Mouse (Mus musculus): ENCODE measurements around the gene Trmt6. TPM values are rescaled to one million over a fixed set of nuclear protein-coding genes. Genes with fewer than 3 reads are reported as not detected.

Gene Trmt6
- polyA plus RNA-seq (2015; fragmentation: Nextera tagmentation; extraction: Ambion mirVana) = 17.7 and 22.2 TPM in 2 replicates

DNA sequence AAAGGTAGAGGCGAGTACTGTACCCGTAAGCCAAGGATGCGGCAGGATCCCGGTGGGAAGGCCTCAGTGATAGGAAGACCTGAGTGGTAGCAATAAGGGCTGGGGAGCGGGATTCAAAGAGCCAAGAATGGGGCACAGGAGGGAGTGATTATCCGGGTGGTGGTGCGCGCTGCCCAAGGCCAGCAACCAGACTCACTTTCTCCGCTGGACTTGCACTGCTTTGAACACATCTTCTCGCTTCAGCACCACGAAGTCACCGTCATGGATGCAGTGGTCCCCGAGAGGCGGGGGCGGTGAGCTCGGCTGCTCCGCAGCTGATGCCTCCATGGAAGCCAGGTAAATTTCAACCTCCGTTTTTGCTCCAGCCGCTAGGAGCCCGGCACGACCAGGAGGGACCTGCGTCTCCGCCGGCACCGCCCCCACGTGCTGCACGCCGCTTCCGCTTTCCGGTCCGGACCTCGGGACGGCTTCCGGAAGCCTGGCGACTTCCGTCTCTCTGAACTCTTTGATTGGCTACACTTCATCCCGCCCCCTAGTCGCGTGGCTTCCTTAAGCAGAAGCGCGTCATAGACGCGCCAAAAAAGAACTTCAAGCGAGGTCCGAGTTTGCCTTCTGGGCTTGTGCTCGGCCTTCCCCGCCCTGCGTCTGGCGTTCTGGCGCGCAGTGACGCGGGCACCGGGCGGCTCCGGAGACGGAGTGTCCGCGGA is at the start of gene Trmt6, which contains the start of gene Mcm8:
Trmt6 (minus strand) TSS at position 448 of the 707 bp plus-strand sequence.
Mcm8 (plus strand) TSS at position 534 of the 707 bp plus-strand sequence.
- ATAC-seq = peak; percentile 100
- under 1% methylated on average over 59 of the region's 59 CpGs for WGBS

DNA sequence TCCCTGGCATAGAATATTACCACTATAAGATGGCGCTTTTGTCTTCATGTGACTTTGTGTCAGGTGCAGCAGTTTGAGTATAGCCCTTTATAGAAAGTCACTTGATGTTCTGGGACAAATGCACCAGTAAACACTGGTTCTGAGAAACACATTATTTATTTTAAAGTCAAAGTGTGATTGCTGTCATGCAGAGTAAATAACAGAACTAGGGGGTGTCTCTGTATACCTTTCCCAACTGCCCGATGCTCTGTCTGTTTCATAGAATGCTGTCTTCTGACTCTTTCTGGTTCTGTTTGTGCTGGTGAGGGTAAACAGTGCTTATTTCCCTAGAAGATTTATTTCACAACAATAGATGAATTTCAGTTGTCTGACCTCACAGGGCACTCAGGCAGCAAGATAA is 47.5 kb upstream of the Trmt6 start:
- ATAC-seq = no peak
- H3K4me3 ChIP-seq (ENCODE audit: low read depth, low read length) = no peak overlapping the region

More for the DNA sequence above, at the start of gene Trmt6, which contains the start of gene Mcm8:
- no peaks in the 10 kb centered on the region for H3K9me3 ChIP-seq (replicated peaks; ENCODE audit: control insufficient read depth, low read length, poor library complexity, severe bottlenecking)
- peak within 1 kb of the TSS; percentile 67; the same call in 1 of the 2 replicates for H3K27ac ChIP-seq (ENCODE audit: low read length)
- H3K4me1 ChIP-seq (ENCODE audit: control insufficient read depth, insufficient read depth, low read length) = peaks cover 15% of the 10 kb centered on the region
- H3K27me3 ChIP-seq (ENCODE audit: control insufficient read depth, insufficient read depth, low read depth, low read length) = no peaks in the 10 kb centered on the region
- peak within 1 kb of the TSS; percentile 73 for H3K4me2 ChIP-seq (ENCODE audit: low read length)
- peak within 1 kb of the TSS; percentile 65 for H3K4me3 ChIP-seq (ENCODE audit: low read depth, low read length)
- H3K36me3 ChIP-seq (ENCODE audit: control insufficient read depth, insufficient read depth, low read length) = peaks cover 8% of the 10 kb centered on the region
- peak within 1 kb of the TSS; percentile 77 for H3K9ac ChIP-seq (ENCODE audit: low read depth, low read length)

DNA sequence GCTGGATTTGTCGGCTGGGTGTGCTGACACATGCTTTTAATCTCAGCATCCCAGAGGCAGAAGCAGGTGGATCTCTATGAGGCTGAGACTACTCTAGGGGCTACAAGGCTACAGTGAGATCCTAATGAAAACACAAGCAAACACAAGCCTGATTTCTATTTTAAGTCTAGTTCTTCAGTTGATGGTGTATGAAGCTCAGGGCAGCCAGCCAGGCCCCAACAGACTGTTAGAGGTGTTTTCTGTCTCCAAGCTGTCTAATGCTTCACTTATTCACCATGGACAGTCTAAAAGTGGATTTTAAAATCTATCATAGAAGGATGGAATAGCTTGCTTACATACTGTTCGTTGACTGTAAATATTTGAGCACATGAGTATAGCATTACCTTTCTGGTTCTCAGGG is 45.6 kb upstream of the Trmt6 start:
- Histone ChIP-seq H3K4me1 (ENCODE audit: control insufficient read depth, insufficient read depth, low read length) (no peaks in the 10 kb centered on the region), H3K36me3 (ENCODE audit: control insufficient read depth, insufficient read depth, low read length) (peaks cover 15% of the 10 kb centered on the region), H3K9ac (ENCODE audit: low read depth, low read length) (no peak overlapping the region), H3K27me3 (ENCODE audit: control insufficient read depth, insufficient read depth, low read depth, low read length) (no peaks in the 10 kb centered on the region), H3K4me2 (ENCODE audit: low read length) (no peak overlapping the region), H3K9me3 (replicated peaks; ENCODE audit: control insufficient read depth, low read length, poor library complexity, severe bottlenecking) (no peaks in the 10 kb centered on the region), H3K4me3 (ENCODE audit: low read depth, low read length) (no peak overlapping the region), H3K27ac (ENCODE audit: low read length) (no peak overlapping the region)
- no peak for ATAC-seq
- WGBS = 98% methylated on average over 2 of the region's 2 CpGs

More for the DNA sequence above, 47.5 kb upstream of the Trmt6 start:
- H3K27me3 ChIP-seq (ENCODE audit: control insufficient read depth, insufficient read depth, low read depth, low read length) = no peaks in the 10 kb centered on the region
- H3K36me3 ChIP-seq (ENCODE audit: control insufficient read depth, insufficient read depth, low read length) = peaks cover 18% of the 10 kb centered on the region
- WGBS = 97% methylated on average over 2 of the region's 2 CpGs
- H3K4me2 ChIP-seq (ENCODE audit: low read length) = no peak overlapping the region
- H3K9me3 ChIP-seq (replicated peaks; ENCODE audit: control insufficient read depth, low read length, poor library complexity, severe bottlenecking) = no peaks in the 10 kb centered on the region
- H3K9ac ChIP-seq (ENCODE audit: low read depth, low read length) = no peak overlapping the region
- no peaks in the 10 kb centered on the region for H3K4me1 ChIP-seq (ENCODE audit: control insufficient read depth, insufficient read depth, low read length)
- H3K27ac ChIP-seq (ENCODE audit: low read length) = no peak overlapping the region

DNA sequence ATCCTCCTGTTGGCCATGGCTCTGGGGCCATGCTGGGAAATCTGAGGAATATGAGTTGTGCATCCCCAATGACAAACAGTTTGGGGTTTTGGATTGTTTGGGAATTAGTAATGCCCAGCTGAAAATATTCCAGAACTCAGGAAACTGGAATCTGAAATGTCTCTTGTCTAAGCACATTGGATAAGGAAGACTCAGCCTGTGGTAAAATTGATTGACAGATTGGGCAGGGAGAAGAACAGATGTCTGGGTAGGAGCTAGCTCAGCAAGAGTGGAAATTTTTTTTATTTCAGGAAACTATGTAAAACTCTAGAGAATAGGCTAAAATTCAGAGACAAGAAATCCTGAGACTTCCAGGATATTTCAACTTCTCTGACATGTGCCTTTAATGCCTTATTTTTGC is 44.6 kb upstream of the Trmt6 start:
- H3K9me3 ChIP-seq (replicated peaks; ENCODE audit: control insufficient read depth, low read length, poor library complexity, severe bottlenecking) = no peaks in the 10 kb centered on the region
- no peaks in the 10 kb centered on the region for H3K27me3 ChIP-seq (ENCODE audit: control insufficient read depth, insufficient read depth, low read depth, low read length)
- H3K4me1 ChIP-seq (ENCODE audit: control insufficient read depth, insufficient read depth, low read length) = no peaks in the 10 kb centered on the region
- no peak for ATAC-seq
- H3K9ac ChIP-seq (ENCODE audit: low read depth, low read length) = no peak overlapping the region
- peaks cover 9% of the 10 kb centered on the region for H3K36me3 ChIP-seq (ENCODE audit: control insufficient read depth, insufficient read depth, low read length)
- no peak overlapping the region for H3K27ac ChIP-seq (ENCODE audit: low read length)
- H3K4me3 ChIP-seq (ENCODE audit: low read depth, low read length) = no peak overlapping the region
- H3K4me2 ChIP-seq (ENCODE audit: low read length) = no peak overlapping the region

DNA sequence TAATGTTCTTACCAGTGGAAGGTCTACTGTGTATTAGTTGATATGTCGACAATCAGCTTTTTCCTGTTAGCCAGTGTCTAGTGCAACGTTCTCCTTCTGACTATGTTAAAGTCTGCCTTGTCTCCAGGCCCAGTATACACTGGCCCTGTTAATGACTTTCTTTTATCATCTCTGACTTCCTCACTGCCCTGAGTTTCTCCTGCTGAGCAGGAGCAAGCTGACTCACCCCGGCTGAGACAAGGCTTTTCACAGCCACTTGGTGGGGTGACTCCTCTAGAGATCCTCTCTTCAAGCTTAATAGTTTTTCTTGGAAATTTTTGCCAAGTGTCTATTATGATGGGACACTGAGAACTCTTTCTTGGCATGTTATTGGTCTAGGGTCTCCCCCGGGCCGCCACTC is 40.5 kb upstream of the Trmt6 start:
- no peaks in the 10 kb centered on the region; the same call in 1 of the 2 replicates for H3K36me3 ChIP-seq (ENCODE audit: control insufficient read depth, insufficient read depth, low read length)
- H3K4me3 ChIP-seq (ENCODE audit: low read depth, low read length) = no peak overlapping the region
- H3K27me3 ChIP-seq (ENCODE audit: control insufficient read depth, insufficient read depth, low read depth, low read length) = no peaks in the 10 kb centered on the region
- no peaks in the 10 kb centered on the region for H3K4me1 ChIP-seq (ENCODE audit: control insufficient read depth, insufficient read depth, low read length)
- no peak for ATAC-seq
- no peaks in the 10 kb centered on the region for H3K9me3 ChIP-seq (replicated peaks; ENCODE audit: control insufficient read depth, low read length, poor library complexity, severe bottlenecking)
- WGBS = 83% methylated on average over 5 of the region's 5 CpGs
- H3K9ac ChIP-seq (ENCODE audit: low read depth, low read length) = no peak overlapping the region
- no peak overlapping the region for H3K4me2 ChIP-seq (ENCODE audit: low read length)
- H3K27ac ChIP-seq (ENCODE audit: low read length) = no peak overlapping the region

DNA sequence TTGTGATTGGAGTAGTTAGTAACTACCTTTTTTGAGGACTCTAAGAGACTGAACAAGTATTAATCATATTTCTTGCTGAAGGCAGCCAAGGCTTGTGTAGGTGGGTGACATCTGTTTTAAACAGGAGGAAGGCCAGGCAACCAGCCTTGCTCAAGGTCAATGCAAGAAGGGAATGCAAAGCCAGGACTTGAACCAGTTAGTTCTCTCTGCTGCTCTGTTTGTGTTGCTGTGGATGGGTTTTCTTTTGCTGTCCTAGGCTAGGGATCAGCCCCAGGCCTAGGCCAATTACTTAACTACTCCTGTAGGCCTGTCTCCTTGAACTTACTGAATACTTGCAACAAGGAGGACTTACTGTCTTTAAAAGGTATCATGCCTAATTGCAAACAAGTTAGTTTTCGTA is 37.2 kb upstream of the Trmt6 start:
- Histone ChIP-seq H3K27ac (ENCODE audit: low read length) (no peak overlapping the region), H3K9me3 (replicated peaks; ENCODE audit: control insufficient read depth, low read length, poor library complexity, severe bottlenecking) (no peaks in the 10 kb centered on the region), H3K4me2 (ENCODE audit: low read length) (no peak overlapping the region), H3K4me1 (ENCODE audit: control insufficient read depth, insufficient read depth, low read length) (peaks cover 8% of the 10 kb centered on the region), H3K4me3 (ENCODE audit: low read depth, low read length) (no peak overlapping the region), H3K36me3 (ENCODE audit: control insufficient read depth, insufficient read depth, low read length) (no peaks in the 10 kb centered on the region; the same call in 1 of the 2 replicates), H3K27me3 (ENCODE audit: control insufficient read depth, insufficient read depth, low read depth, low read length) (no peaks in the 10 kb centered on the region), H3K9ac (ENCODE audit: low read depth, low read length) (no peak overlapping the region)
- no peak for ATAC-seq
- 100% methylated on average over 1 of the region's 1 CpGs for WGBS

DNA sequence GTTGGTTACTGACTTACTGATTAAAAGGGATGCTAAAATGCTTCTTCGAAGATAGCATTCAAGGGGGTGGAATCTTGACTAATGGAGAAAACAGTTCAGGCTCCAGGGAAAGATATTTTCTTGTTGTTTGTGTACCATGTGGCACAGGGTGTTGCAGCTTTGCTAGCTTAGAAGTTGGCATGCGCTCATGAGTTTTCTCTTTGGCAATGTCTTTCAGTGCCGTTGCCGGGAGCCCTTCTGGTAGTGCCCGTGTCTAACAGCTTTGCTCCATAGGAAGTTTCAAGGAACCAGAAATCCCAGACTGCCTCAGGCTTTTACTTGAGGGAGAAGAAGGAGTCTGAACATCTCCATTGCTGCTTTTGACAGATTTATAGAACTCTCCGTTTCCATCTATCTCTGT is 33.3 kb upstream of the Trmt6 start:
- no peak overlapping the region for H3K9ac ChIP-seq (ENCODE audit: low read depth, low read length)
- ATAC-seq = no peak
- H3K27me3 ChIP-seq (ENCODE audit: control insufficient read depth, insufficient read depth, low read depth, low read length) = no peaks in the 10 kb centered on the region
- H3K4me2 ChIP-seq (ENCODE audit: low read length) = no peak overlapping the region
- H3K36me3 ChIP-seq (ENCODE audit: control insufficient read depth, insufficient read depth, low read length) = no peaks in the 10 kb centered on the region; the same call in 1 of the 2 replicates
- H3K4me3 ChIP-seq (ENCODE audit: low read depth, low read length) = no peak overlapping the region
- no peak overlapping the region for H3K27ac ChIP-seq (ENCODE audit: low read length)
- H3K4me1 ChIP-seq (ENCODE audit: control insufficient read depth, insufficient read depth, low read length) = peaks cover 19% of the 10 kb centered on the region
- H3K9me3 ChIP-seq (replicated peaks; ENCODE audit: control insufficient read depth, low read length, poor library complexity, severe bottlenecking) = no peaks in the 10 kb centered on the region
- 87% methylated on average over 6 of the region's 6 CpGs for WGBS

DNA sequence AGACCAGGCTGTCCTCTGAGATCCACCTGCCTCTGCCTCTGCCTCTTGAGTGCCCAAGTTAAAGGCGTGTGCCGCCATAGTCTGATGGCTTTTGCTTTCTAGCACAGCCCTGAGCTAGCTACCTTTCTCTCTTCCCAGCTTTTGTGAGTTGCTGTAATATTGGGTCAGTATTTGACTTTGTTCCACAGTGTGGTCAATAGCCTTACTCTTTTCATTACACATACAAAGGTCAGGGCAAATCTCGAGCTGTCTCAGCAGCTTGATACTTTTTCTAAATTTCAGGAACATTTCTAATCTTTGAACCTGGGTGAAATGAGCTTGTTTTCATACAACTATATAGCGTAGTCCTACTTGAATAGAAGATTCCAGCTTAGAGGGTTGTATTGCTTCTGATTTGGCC is 32.5 kb upstream of the Trmt6 start:
- Histone ChIP-seq H3K4me2 (ENCODE audit: low read length) (peak overlapping the region; percentile 71; the same call in 1 of the 2 replicates), H3K27ac (ENCODE audit: low read length) (no peak overlapping the region), H3K4me3 (ENCODE audit: low read depth, low read length) (no peak overlapping the region), H3K9me3 (replicated peaks; ENCODE audit: control insufficient read depth, low read length, poor library complexity, severe bottlenecking) (no peaks in the 10 kb centered on the region), H3K4me1 (ENCODE audit: control insufficient read depth, insufficient read depth, low read length) (peaks cover 19% of the 10 kb centered on the region), H3K9ac (ENCODE audit: low read depth, low read length) (no peak overlapping the region), H3K27me3 (ENCODE audit: control insufficient read depth, insufficient read depth, low read depth, low read length) (no peaks in the 10 kb centered on the region), H3K36me3 (ENCODE audit: control insufficient read depth, insufficient read depth, low read length) (no peaks in the 10 kb centered on the region; the same call in 1 of the 2 replicates)
- WGBS = 93% methylated on average over 4 of the region's 4 CpGs
- no peak for ATAC-seq

DNA sequence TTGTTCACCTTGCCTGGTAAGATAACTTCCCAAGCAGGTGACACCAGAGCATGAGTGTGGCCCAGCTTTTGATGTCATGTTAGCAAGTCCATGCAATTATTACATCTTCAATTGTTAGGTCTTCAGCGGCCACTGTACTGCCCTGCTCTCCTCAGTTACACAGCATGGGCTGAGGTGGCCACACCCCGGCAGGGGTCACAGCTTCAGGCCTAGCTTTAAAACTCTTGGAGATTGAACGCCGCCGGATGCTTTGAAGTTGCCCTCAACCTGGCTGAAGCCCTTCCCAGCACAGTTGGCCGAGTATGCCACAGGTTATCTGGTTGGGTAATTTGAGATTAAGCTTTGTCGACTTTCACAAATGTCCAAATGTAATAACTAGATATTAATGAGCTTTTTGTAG is 31.7 kb upstream of the Trmt6 start:
- 45% methylated on average over 7 of the region's 7 CpGs for WGBS
- ATAC-seq = no peak
- Histone ChIP-seq H3K27me3 (ENCODE audit: control insufficient read depth, insufficient read depth, low read depth, low read length) (no peaks in the 10 kb centered on the region), H3K4me2 (ENCODE audit: low read length) (peak overlapping the region; percentile 71), H3K4me3 (ENCODE audit: low read depth, low read length) (peak overlapping the region; percentile 96), H3K4me1 (ENCODE audit: control insufficient read depth, insufficient read depth, low read length) (peaks cover 19% of the 10 kb centered on the region), H3K36me3 (ENCODE audit: control insufficient read depth, insufficient read depth, low read length) (no peaks in the 10 kb centered on the region; the same call in 1 of the 2 replicates), H3K9ac (ENCODE audit: low read depth, low read length) (peak overlapping the region; percentile 89), H3K27ac (ENCODE audit: low read length) (no peak overlapping the region), H3K9me3 (replicated peaks; ENCODE audit: control insufficient read depth, low read length, poor library complexity, severe bottlenecking) (no peaks in the 10 kb centered on the region)
